Mouse (Mus musculus) layer of hippocampus, adult 2 months (tissue): ENCODE measurements around the gene Slc32a1. TPM values are rescaled to one million over a fixed set of nuclear protein-coding genes. Genes with fewer than 3 reads are reported as not detected.

Source experiments
- DNase-seq, 2 experiments: peaks; one replicate each; pipeline ENCODE4 v3.0.0; 2022; ENCODE audit warnings: low spot score in 2 of 2
- H3K27ac ChIP-seq: fragments of 200-600 bp; 2 replicates; pipeline ENCODE4 v1.8.1; 2022
- H3K4me3 ChIP-seq: fragments of 200-600 bp; 2 replicates; pipeline ENCODE4 v1.8.1; 2022; ENCODE audit warnings: mild to moderate bottlenecking
- CTCF ChIP-seq: fragments of 200-600 bp; conservative IDR thresholded peaks from 2 replicates; pipeline ENCODE4 v1.8.1; 2022; ENCODE audit warnings: antibody characterized with exemption, mild to moderate bottlenecking, moderate library complexity
- microRNA-seq, 2 experiments: library from miRNA; unstranded; fragments of <30 nt; microRNA quantifications; one replicate each; pipeline ENCODE4 v1.2.0; 2021
- total RNA-seq, 2 experiments: library from RNA; stranded (reverse); gene quantifications; 2 replicates each; pipeline ENCODE4 v1.2.3; 2021

Slc32a1 gene
- total RNA-seq, 2 experiments from 2014 or later = 63.9 to 65.4 TPM

DNA sequence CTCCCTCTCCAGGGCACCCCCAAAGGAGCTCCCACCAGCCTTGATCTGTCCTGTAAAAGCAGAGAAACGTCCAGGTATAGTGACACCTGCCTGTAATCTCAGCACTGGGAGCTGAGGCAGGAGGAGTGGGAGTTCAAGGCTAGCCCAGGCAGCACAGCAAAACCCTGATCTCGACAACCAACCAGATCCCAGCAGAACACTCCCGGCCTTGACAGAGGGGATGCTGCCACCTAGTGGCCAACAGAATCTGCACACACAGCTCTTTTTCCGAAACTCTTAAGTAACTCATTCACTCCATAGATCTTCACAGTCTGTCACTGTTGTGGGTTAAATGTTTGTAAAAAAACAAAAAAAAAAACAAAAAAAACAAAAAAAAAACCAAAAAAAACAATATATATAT is 42.4 kb downstream of the Slc32a1 start:
- DNase-seq = peak; percentile 63 to 86
- Histone ChIP-seq H3K4me3 (no peak overlapping the region), H3K27ac (no peak overlapping the region)
- TF ChIP-seq CTCF = peak; percentile 97

DNA sequence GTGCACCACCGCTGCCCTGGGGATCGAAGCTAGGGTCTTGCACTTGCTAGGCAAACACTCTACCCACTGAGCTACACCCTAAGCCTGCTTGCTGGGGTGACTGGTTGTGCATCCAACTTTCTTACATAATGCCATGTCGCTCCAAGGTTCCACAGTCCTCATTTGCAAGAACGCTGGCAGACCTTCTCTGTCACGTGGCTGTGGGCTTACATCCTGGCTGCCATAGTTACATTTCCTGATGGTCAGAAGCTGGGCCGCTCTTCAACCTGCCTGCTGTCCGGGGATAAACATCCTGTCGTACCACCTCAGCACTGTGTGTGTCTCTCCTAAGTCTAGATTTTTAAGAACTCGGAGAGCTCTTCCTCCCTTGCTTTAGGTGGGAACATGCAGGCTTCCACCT is 44.1 kb downstream of the Slc32a1 start:
- no peak for TF ChIP-seq CTCF
- no peak for DNase-seq
- Histone ChIP-seq H3K4me3 (no peak overlapping the region), H3K27ac (no peak overlapping the region)

DNA sequence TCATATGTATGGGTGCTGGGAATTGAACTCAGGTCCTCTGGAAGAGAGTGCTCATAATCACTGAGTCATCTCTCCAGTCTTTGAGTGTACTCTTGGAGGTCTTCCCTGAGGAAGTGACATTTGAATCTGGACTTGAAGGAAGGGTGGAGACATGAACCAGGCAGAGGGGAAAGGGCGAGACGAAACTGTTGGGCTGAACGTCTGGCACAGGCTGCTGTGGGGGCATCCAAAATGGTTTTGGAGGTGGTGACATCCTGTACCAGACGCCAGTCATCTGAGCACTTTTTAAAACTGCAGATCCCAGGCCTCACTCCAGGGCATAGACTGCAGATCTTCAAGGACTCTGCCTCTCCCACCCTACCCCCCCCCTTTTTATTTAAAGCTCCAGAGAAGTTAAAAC is 45.2 kb downstream of the Slc32a1 start:
- H3K27ac ChIP-seq = no peak overlapping the region
- DNase-seq = no peak
- no peak overlapping the region for H3K4me3 ChIP-seq
- no peak for TF ChIP-seq CTCF

DNA sequence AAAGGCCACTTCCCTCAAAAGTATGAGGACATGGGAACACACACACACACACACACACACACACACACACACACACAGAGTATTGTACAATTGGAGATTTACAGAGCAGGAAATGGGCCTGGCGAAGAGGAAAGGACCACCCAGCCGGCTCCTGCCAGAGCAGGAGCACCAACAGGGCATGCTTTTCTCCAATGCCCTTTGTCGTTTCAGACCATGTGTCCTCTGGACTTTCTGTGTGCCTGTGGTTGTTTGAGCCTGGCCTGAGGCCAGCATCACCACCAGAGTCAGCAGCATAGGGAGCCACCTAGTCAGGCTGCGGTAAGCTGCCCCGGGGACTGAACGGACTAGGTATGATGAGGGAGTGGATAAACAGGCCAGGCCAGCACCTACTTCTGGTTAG is 48.3 kb downstream of the Slc32a1 start:
- Histone ChIP-seq H3K27ac (peak overlapping the region; percentile 55), H3K4me3 (no peak overlapping the region)
- DNase-seq = no peak
- no peak for TF ChIP-seq CTCF

DNA sequence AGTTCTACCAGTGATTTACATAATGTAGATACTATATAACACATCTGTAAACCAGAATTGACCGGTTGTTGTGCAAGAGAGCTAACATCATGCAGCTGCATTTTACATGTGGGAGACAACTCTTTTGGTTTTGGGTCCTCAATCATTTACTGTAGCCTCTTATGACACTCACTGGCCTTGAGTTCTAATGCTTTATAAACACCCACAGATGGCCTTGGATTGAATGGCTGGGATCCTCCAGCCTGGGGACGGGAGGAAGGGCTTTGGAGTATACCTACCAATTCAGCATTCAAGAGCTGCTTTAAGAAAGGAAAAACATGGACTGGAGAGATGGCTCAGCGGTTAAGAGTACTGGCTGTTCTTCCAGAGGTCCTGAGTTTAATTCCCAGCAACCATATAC is 48.8 kb downstream of the Slc32a1 start:
- no peak for DNase-seq
- Histone ChIP-seq H3K4me3 (no peak overlapping the region), H3K27ac (peak overlapping the region; percentile 55)
- no peak for TF ChIP-seq CTCF

DNA sequence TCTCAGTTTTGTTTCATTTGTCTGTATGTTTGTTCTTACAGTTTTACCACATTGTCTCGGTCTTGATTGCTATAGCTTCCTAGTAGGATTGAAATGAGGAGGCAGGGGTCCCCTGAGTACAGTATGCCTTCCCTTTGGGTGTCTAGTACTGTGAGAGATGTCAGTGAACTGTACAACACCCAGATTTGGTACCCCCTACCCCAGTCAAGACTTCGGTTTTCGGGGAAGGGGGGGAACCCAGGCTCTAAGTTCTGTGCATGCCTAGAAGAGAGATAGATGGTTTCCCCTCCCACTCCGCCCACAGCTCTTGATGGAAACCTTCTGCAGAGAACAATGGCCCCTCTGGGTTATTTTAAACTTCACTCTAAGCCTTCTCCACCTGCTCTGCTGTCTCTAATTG is 54.5 kb downstream of the Slc32a1 start, which contains the start of gene Ppp1r16b:
Ppp1r16b (plus strand) TSS at position 301 of the 400 bp plus-strand sequence.
- peak within 1 kb of the TSS; percentile 98 for H3K27ac ChIP-seq
- no peak within 1 kb of the TSS; the same call in 1 of the 2 replicates for H3K4me3 ChIP-seq
- DNase-seq = no peak
- TF ChIP-seq CTCF = no peak

Small RNAs within 50 kb of the gene (microRNA-seq; reads per million reads assigned to microRNA genes)
- gene Mir3474 = 1.8 to 2.9 reads per million in 2 experiments

Other genes starting within 250 kb of the Slc32a1 start
- 100 to 1,000 TPM; 566 to 626 TPM for gene Snhg11, start 235.1 kb upstream of the Slc32a1 start, total RNA-seq
- 10 to 100 TPM; 95.2 to 95.8 TPM for gene Ralgapb, start 200.9 kb upstream of the Slc32a1 start, total RNA-seq
- gene Adig, start 108.2 kb upstream of the Slc32a1 start, total RNA-seq = not detected
- gene Arhgap40, start 98.0 kb upstream of the Slc32a1 start, total RNA-seq = not detected
- 10 to 100 TPM; 11.3 to 12.8 TPM for gene Actr5, start 14.1 kb downstream of the Slc32a1 start, total RNA-seq
- 100 to 1,000 TPM; 147 to 150 TPM for gene Ppp1r16b, start 54.6 kb downstream of the Slc32a1 start, total RNA-seq
- gene Fam83d, start 157.3 kb downstream of the Slc32a1 start, total RNA-seq = 1 to 10 TPM; 4.7 to 6.0 TPM
- 10 to 100 TPM; 17.2 to 19.3 TPM for gene Dhx35, start 184.0 kb downstream of the Slc32a1 start, total RNA-seq